Mouse (Mus musculus): Measurements from ENCODE around the gene Npcd. TPM values are rescaled to one million over a fixed set of nuclear protein-coding genes. Genes with fewer than 3 reads are reported as not detected.
A peak's percentile ranks its signal among the peaks of the same experiment; 100 is the strongest.

Npcd gene
- polyA plus RNA-seq, 1 experiment from 2014 or later: 0.56 TPM

DNA sequence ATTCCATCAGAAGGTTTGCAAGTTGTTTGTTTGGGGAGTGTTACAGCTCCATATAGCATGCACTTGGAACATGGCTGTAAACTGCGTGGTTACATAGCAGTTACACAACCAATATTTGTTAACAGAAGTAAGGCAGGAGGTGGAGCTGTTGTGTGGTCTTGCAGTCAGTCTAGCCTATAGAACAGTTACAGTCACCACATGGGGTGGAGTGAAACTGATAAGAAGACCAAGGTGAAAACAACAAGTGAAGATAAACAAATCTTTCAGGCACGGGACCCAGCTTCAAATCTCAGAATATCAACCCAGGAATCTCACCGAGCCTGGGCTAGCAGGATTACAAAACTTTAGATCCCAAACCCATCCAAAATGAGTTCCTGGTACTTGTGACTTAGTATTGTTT is 93.3 kb downstream of the Npcd start:
- Histone ChIP-seq H3K27ac (replicated peaks; ENCODE audit: low read depth, low read length) (no peak overlapping the region), H3K27me3 (ENCODE audit: control insufficient read depth, insufficient read depth, low read length) (no peaks in the 10 kb centered on the region), H3K4me2 (ENCODE audit: low read depth, low read length) (peak overlapping the region; percentile 87; the same call in 1 of the 2 replicates), H3K36me3 (replicated peaks; ENCODE audit: control insufficient read depth, insufficient read depth, low read depth, low read length) (peaks cover 6% of the 10 kb centered on the region), H3K9me3 (replicated peaks; ENCODE audit: control insufficient read depth, low read length) (no peaks in the 10 kb centered on the region), H3K9ac (replicated peaks; ENCODE audit: low read length) (no peak overlapping the region; the same call in 1 of the 2 replicates), H3K4me1 (ENCODE audit: control insufficient read depth, insufficient read depth, low read length) (no peaks in the 10 kb centered on the region), H3K4me3 (ENCODE audit: low read depth, low read length) (no peak overlapping the region)
- WGBS: 81% methylated on average over 3 of the region's 3 CpGs
- ATAC-seq (replicated peaks; ENCODE audit: insufficient number of reproducible peaks, low FRiP score, low TSS enrichment, low read depth) (no peak), DNase-seq (ENCODE audit: low spot score) (no peak)

Other genes starting within 250 kb of the Npcd start
- gene Dmc1, start 229.1 kb downstream of the Npcd start, polyA plus RNA-seq (2014; fragmentation: Nextera tagmentation; extraction: Ambion mirVana): 0.89 and 1.5 TPM in 2 replicates
- 1.8 and 3.3 TPM in 2 replicates for gene Fam227a, start 175.3 kb downstream of the Npcd start, polyA plus RNA-seq (2014; fragmentation: Nextera tagmentation; extraction: Ambion mirVana)
- gene Cby1, start 175.0 kb downstream of the Npcd start, polyA plus RNA-seq (2014; fragmentation: Nextera tagmentation; extraction: Ambion mirVana): 64.3 and 66.2 TPM in 2 replicates
- gene Tomm22, start 163.4 kb downstream of the Npcd start, polyA plus RNA-seq (2014; fragmentation: Nextera tagmentation; extraction: Ambion mirVana): 308 and 320 TPM in 2 replicates
- 16.4 and 17.4 TPM in 2 replicates for gene Josd1, start 146.3 kb downstream of the Npcd start, polyA plus RNA-seq (2014; fragmentation: Nextera tagmentation; extraction: Ambion mirVana)
- gene Gtpbp1, start 143.4 kb downstream of the Npcd start, polyA plus RNA-seq (2014; fragmentation: Nextera tagmentation; extraction: Ambion mirVana): 29.2 and 31.6 TPM in 2 replicates
- 3.1 and 4.4 TPM in 2 replicates for gene Sun2, start 91.7 kb downstream of the Npcd start, polyA plus RNA-seq (2014; fragmentation: Nextera tagmentation; extraction: Ambion mirVana)
- gene Dnal4, start 56.4 kb downstream of the Npcd start, polyA plus RNA-seq (2014; fragmentation: Nextera tagmentation; extraction: Ambion mirVana): 61.6 and 64.2 TPM in 2 replicates
- 0.77 and 1.1 TPM in 2 replicates for gene Nptxr, start 29.5 kb downstream of the Npcd start, polyA plus RNA-seq (2014; fragmentation: Nextera tagmentation; extraction: Ambion mirVana)
- gene Cbx6, start 451 bp upstream of the Npcd start, polyA plus RNA-seq (2014; fragmentation: Nextera tagmentation; extraction: Ambion mirVana): 8.3 and 12.1 TPM in 2 replicates
- gene Apobec3, start 57.4 kb upstream of the Npcd start, polyA plus RNA-seq (2014; fragmentation: Nextera tagmentation; extraction: Ambion mirVana): 7.6 and 7.9 TPM in 2 replicates
- gene Cbx7, start 136.9 kb upstream of the Npcd start, polyA plus RNA-seq (2014; fragmentation: Nextera tagmentation; extraction: Ambion mirVana): 0.75 and 1.3 TPM in 2 replicates
- 2.5 and 2.8 TPM in 2 replicates for gene Pdgfb, start 180.7 kb upstream of the Npcd start, polyA plus RNA-seq (2014; fragmentation: Nextera tagmentation; extraction: Ambion mirVana)